Mouse (Mus musculus) right cerebral cortex, adult 18-20 months (tissue): ENCODE measurements around the gene Usp37.
A peak's percentile ranks its signal among the peaks of the same experiment; 100 is the strongest.
"Not testable (repeated sequence)": the region's sequence is repeated elsewhere in the genome, so short reads cannot be mapped to it uniquely, and the experiment has no call there.

Source experiments
- DNase-seq: peaks from one replicate; pipeline ENCODE4 v3.0.0; 2022; ENCODE audit warnings: mixed read lengths

Usp37 gene

DNA sequence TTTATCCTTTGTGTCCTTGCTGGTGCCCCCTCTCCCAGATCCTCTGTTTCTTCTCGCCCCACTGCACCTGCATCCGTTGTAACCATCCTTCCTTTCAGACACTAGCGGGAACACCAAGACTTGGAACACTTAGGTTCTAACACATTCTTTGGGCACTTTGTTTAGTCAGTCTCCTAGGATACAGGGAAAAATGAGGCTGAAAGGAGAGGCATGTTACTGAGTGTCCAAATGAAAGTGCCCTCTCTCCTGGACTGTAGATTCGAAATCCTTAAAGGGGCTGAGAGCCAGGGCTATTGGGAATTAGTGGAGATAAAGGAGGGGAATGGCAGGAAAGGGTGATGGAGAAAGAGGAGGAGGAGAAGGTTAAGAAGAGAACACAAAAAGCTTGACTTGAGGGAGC is at the start of gene Usp37:
Usp37 (minus strand) TSS at position 101 of the 400 bp plus-strand sequence.
- no peak for DNase-seq

- peak; percentile 99 for DNase-seq
These were observed 43.8 kb upstream of the Usp37 start, which contains the start of the genes Zfp142 and Bcs1l for GRCm38 (mm10) chr1:74587773-74588445. TSS of gene Zfp142 (minus strand) at chr1:74588246. TSS of gene Bcs1l (plus strand) at chr1:74588289.

DNA sequence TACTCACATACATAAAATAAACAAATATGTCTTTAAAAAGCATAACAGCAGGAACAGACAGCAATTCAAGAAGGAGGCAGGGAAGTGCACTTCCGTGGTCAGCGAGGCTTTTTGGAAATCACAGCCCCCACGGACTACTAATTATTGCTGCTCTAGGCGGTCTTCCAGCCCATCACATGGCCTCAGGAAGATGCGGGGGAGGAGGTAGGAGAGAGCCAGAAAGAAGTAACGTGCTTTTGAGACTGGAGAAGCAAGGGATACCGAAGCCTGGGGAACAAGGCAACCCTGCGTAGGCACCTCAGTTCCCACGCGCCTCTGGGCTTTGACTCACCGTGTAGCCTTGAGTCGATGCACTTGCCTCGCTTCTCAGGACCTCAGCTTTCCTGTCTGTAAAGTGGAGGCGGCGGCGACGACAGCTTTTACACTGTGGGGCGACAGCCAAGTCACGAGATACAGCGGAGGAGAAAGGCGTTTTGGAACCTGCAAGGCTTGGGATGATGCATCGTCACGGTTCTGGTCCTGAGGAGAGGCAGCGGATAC is 43.2 kb upstream of the Usp37 start:
- peak; percentile 88 for DNase-seq

DNA sequence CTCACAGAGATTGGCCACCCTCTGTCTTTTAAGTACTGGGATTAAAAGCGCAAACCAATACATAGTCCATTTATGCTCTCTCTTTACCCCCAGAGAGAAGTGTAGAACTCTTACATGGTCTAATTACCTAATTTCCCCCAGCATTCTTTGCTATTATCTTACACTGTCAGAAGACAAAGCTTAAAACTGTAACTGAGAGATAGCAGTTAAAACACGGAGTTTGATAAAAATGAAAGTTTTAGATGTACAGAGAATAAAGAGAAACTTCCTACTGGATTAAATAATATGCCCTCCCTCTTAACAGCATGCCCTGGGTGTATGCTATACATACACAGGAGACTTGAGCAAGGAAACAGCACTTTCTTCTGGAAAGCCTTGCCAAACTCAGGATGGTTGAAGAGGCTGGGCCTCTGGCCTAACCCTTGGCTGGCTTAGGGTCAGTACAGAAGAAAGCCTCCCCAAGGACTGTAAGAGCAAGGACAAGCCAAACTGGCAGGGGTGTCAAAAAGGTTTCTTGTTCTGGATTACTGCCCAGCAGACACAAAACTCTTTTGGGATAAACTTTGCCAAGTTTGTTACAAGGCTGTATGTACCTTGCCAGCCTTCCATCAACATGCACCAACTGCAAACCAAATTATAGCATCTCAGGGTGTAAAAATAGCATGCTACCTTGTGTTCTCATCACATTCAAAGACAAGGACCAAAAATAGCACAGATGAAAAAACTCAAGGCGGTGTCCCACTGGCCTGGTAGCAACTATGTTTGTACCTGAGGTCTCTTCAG is 40.7 kb upstream of the Usp37 start:
- DNase-seq, result no peak

DNA sequence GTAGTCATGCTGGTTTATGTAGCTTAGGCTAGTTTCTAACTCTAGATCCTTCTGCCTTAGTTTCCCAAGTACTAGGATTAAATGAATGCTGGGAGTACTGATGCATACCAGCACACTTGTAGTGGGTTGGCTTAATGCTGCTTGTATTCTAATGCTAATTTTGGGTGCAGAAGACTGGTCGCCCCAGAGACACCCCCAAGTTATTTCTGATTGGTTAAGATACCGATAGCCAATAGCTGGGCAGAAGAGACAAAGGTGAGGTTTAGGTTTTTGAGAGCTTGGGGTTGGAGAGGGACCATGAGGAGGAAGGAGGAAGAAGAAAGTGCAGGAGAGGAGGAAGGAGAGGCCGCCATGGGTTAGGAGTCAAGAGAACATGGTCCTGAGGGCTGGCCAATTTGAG is 38.5 kb upstream of the Usp37 start:
- no peak for DNase-seq

DNA sequence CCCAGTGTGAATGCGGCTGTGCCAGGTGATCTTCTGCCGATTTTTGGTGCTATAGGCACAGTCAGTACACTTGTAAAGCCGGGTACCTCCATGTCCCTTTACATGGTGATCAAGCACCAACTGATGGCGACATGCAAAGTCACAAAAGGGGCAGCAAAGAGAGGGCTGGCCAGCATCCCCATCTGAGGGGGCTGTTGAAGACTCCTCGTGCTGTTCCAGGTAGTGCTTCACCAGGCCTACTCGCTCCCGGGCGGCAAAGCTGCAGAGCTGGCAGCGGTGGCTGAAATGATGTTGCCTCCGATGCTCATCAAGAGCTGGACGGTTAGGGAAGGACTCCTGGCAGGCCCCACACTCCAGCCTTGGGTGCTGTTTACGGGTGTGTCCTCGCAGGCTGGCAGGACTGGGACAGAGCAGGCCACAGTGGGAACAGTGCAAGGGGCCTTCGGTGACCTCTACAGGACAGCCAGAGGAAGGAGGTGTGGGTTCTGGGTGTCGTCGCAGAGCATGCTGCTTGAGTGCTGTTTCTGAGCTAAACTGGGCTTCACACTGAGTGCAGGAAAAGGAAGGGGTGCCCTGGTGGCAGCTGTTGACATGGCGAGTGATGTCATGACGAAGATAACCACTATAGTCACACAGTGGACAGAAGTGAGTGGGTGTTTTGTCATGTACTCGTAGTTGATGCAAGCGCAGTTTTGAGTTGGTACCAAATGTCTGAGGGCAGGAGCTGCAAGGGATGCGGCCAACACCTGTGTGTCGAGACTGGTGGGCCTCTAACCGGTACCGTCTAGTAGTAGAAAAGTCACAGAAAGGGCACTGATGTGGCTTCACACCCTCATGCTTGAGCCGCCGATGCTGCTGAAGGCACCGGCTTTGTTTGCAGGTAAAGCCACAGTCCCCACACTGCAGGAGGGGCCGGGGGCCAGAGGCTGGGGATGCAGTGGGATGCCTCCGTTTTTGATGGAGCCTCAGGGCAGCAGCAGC is 25.9 kb upstream of the Usp37 start:
- DNase-seq, result no peak

DNA sequence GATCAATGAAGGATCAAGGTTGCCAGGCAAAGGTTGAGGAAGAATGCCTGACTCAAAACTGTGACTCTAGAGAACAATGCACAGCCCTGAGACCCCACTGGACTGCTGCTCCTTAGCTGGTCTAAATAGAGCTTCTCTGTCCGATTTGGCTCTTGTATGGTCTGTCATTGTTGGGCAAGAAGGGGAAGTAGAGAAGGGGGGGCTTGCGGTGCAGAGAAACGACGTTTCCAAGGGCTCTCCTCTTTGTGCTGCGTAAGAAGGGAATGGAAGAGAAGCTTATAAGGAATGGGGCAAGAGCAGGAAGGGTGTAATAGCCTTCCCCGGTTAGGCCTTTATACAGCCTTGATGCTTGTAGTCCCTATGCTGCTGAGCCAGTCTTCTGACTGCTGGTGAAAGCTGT is 21.8 kb upstream of the Usp37 start:
- DNase-seq, result no peak

- no peak for DNase-seq
These were observed 15.0 kb upstream of the Usp37 start for GRCm38 (mm10) chr1:74559061-74559460.

DNA sequence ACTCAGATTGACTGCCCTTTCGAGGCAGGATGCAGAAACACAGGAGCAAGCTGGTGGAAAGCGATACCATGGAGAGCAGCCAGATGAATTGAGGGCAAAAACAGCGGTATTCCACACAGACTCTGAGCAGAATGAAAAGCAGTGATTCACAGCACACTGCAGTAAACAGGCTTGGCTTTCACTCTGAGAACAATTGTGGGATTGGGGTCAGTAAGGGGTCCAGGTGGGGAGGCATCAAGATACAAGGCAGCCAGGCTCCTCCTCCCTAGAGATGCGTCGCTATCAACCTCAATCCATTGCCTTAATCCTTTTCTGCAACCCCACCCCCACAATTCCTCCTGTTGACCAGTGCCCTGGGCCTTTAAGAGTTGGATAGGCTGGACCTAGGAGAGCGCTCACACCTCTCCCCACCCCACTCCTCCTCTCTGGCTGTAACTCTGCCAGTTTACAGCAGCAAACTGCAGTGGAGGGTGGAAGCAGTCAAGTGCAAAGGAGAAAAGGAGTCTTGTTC is 1.6 kb downstream of the Usp37 start, which contains the start of gene Plcd4:
Plcd4 (plus strand) TSS at position 438 of the 511 bp plus-strand sequence.
- peak; percentile 27 for DNase-seq

- peak; percentile 8 for DNase-seq
These were observed 5.4 kb downstream of the Usp37 start for GRCm38 (mm10) chr1:74538650-74539049.

DNA sequence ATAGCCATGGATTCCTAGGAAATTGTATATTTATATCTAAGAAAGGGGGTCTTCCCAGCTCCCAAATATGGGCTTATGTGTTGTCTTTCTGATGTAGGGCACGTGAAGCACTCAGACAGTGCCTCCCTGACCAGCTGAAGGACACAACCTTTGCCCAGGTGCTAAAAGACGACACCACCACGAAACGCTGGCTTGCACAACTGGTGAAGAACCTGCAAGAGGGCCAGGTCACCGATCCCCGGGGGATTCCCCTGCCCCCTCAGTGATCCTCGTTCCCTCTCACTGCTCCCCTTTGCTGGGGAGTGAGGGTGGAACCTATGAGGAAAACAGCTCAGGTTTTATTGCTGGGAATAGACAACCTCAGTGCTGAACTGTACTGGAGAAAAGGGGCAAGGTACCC is 15.5 kb downstream of the Usp37 start:
- DNase-seq, result no peak

GRCm38 (mm10) chr1:74524746-74525145 is 19.3 kb downstream of the Usp37 start:
- no peak for DNase-seq

GRCm38 (mm10) chr1:74519875-74520274 is 24.2 kb downstream of the Usp37 start:
- DNase-seq, result no peak

- DNase-seq, result not testable (repeated sequence)
These were observed 31.1 kb downstream of the Usp37 start for GRCm38 (mm10) chr1:74512999-74513398.

DNA sequence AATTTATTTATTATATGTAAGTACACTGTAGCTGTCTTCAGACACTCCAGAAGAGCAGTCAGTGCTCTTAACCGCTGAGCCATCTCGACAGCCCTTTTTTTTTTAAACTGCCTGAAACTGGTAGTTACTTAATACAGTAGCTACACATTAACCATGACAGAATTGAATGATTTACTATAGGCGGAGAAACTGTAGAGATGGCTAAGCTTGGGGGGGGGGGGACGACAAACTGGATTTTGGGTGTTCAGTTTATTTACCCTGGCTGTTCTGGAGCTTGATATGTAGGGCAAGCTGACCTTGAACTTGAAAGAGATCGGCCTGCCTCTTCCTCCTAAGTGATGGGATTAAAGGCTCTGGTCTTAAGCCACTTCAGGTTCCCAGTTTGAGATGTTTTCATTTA is 32.8 kb downstream of the Usp37 start:
- DNase-seq, result no peak

GRCm38 (mm10) chr1:74507780-74508179 is 36.3 kb downstream of the Usp37 start:
- DNase-seq, result no peak

DNA sequence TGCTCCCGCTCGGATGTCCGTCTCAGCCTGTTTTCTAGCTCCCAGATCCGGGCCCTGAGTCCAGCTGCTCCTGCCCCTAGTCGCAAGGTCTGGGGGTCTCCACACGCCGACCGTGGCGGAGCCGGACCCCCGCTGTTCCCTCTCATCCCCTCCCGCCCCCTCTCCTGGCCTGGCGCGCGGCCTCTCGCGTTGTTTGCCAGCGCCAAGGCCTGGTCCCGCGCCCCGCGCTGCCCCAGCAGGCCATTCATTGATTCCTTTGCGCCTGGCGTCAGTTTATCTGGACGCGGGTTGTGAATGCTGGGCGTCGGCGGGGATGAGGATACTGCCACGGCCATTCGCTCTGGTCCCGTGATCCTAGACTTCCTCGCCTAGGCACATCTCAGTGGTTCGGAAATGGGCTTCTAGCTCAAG is 37.6 kb downstream of the Usp37 start:
- no peak for DNase-seq

DNA sequence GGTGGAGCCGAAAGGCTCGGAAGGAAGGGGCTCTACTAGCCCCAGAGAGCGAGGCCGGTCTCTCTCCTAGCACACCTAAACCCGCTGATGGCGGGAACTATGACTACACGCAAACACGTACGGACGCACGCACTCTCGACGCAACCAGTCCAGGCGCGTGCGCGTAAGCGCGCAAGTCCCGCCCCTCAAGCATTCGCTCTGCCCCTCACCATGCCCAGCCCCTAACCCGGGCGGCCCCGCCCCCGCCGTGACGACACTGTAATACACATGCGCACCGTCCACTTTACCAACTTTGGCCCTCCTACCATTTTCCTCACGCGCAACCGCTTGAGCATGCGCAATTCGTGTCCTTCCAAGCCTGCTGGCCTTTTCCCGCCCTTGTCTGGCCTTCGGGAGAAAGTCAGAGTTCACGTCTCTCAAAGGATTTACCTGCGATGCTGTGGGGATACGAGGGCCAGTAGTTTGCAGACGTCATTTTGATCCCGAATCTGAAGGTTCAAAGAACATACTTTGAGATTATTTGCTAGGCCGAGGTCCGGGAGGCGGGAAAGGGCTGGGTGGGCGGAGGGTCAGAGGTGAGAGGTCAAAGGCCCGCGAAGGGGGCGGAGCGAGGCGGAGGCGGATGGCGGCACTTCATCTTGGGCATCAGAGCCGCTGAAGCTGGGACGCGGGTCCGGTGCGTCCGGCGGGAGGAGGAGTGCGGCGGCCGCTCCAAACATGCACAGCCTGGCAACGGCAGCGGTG is 38.2 kb downstream of the Usp37 start, which contains the start of gene Cnot9:
Cnot9 (plus strand) TSS at position 338 of the 744 bp plus-strand sequence.
- DNase-seq, result peak; percentile 100

GRCm38 (mm10) chr1:74505393-74505720 is 38.7 kb downstream of the Usp37 start:
- DNase-seq, result no peak

- DNase-seq, result no peak
These were observed 43.0 kb downstream of the Usp37 start for GRCm38 (mm10) chr1:74501106-74501505.

DNA sequence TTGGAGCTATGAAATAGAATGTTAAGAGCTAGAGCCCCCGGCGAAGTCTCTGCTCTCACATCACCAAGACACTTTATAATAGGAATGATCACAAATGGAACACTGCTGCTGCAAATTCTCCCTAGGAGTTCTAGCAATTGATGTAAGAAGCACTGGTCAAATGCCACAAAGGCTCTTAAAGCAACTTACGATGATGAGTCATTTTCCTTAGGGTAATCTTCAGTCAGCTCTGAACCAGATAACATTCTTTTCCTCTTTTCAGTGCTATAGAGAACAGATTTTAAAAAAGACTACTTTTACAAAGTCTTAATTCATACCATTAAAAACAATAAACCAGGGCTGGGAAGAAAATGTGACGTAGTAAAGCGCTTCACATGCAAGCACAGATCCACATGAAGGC is 58.3 kb downstream of the Usp37 start:
- DNase-seq, result no peak

DNA sequence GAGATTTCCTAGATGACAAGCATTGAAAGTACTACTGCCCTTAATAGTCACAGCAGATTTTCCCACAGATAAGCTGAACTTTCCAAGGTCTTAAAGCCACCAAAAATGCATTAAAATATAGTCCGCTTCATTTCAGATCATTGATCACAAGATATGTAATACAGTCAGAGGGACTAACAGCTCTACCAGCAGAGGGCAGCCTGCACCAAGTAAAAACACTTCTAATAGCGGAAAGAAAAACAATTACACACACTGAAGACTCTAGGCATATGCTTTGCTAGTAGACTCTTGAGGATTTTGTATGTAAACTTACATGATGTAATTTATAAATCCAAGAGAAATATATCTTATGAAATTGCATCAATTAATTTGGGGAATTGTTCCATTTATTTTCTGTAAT is 83.8 kb downstream of the Usp37 start:
- peak; percentile 41 for DNase-seq
